Mouse (Mus musculus): Measurements from ENCODE around the gene Stip1.
"Not testable (repeated sequence)": the region's sequence is repeated elsewhere in the genome, so short reads cannot be mapped to it uniquely, and the experiment has no call there.

The Stip1 gene

GRCm38 (mm10) chr19:7017541-7018457 is 22.0 kb downstream of the Stip1 start:
- DNase-seq (ENCODE audit: extremely low read depth, low read depth), result peak; percentile 97

- no peak for DNase-seq (ENCODE audit: extremely low read depth, low read depth)
Measured at GRCm38 (mm10) chr19:7014481-7015135, 25.2 kb downstream of the Stip1 start.

- DNase-seq (ENCODE audit: extremely low read depth, low read depth), result no peak
Measured at GRCm38 (mm10) chr19:7013984-7014383, 25.8 kb downstream of the Stip1 start.

DNA sequence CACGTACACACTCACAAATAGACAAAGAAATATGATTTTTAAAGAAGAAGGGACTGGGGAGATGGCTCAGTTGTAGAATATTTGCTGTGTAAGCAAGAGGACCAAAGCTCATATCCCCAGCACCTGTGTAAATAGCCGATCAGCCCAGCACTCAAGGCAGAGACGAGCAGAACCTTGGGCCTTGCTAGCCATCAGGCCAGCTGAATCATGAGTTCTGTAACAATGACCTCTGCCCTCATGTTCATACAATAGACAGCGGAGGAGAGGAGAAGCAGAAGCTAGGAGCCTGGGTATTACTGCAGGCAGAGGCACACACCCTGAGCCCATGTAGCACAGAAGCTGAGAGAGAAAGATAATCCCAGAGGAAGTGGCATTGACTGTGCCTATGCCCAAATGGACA is 27.3 kb downstream of the Stip1 start:
- DNase-seq (ENCODE audit: extremely low read depth, low read depth), result no peak

- no peak for DNase-seq (ENCODE audit: extremely low read depth, low read depth)
Measured at GRCm38 (mm10) chr19:7006892-7007593, 32.7 kb downstream of the Stip1 start.

DNA sequence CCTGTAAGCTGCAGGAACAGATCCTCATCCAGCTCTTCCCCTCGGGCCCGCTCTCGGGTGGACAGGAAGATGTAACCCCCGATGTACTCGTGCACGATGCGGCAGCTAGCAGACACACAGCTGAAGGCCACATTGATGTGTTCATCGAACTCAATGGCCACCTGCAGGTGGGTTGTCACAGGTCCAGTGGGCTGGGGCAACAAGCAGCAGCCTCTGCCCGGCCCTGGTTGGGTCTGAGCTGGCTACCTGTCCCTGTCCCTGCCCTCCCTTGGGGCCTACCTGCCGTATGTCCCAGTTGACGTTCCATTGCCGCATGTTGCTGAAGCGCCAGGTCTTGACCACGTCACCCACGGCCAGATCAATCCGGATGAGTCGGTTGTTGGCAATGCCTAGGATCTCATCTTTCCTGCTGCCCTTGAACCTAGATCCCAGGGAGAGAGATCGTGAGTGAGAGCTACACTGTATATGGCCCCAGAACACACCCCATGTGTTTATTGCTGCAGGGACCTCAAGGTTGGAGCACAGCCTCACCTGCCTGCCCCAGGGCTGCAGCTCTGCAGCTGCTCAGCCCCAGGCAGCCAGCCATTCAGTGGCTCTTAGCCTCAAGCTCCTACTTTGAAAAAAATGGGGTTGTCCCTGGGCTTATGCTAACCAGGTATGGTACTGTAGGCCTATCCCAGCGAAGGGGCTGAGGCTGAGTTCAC is 40.3 kb downstream of the Stip1 start:
- DNase-seq (ENCODE audit: extremely low read depth, low read depth), result no peak

GRCm38 (mm10) chr19:6997721-6998290 is 42.0 kb downstream of the Stip1 start:
- no peak for DNase-seq (ENCODE audit: extremely low read depth, low read depth)

GRCm38 (mm10) chr19:6996006-6996405 is 43.8 kb downstream of the Stip1 start, which contains the start of the genes Nudt22 and Trpt1:
Gene Nudt22 (minus strand): TSS chr19:6996117.
Gene Trpt1 (plus strand): TSS chr19:6996131.
- DNase-seq (ENCODE audit: extremely low read depth, low read depth), result peak; percentile 79

DNA sequence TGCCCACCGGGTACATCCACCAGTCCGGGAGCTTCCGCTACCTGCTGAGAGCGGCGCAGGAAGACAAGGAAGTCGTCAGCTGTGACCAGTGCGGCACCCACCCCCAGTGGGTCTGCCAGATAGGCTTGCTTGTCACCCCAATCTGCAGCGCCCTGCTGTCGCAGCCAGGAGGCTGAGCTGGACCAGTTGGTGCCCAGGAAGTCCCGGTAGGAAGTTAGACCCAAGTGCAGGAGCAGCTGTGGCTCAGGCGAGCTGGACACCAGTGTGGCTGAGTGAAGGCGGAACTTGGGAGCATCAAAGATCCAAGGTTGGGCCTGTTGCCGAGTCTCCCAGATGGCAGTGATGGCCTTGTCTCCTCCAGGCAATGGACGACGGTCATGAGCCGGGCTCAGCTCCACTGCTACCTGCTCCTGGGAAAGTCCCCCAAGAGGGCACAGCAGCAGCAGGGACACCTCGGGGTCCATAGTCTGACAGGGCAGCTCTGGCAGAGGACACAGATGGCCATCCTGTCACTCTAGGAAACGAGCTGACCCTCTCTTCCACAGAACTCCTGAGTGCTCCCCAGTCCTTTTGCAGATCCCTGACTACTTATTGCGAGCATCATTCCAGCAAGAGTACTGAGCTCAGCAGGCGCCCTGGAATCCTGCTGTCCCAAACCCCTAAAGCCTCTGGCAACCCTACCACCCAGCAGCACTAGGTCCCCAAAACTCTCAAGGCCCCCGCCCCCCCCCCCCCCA is 44.3 kb downstream of the Stip1 start:
- peak; percentile 60 for DNase-seq (ENCODE audit: extremely low read depth, low read depth)

DNA sequence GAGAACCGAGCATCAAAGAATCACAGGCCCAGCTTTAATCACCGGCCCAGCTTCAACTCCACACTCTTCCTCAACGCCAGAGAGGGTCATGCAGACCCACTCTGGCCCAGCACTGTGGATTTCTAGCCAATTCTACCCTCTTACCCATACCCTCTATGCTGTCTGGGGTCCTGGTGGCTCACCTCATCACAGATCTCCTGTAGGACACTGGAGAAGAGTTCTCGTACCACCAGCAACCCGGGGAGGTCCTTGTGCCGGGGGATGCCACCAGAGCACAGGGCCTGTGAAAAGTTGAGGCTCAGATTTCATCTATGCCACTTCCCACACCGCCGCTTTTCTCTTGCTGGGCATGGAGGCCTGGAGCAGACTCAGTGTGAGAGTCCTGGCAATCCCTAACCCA is 45.3 kb downstream of the Stip1 start:
- DNase-seq (ENCODE audit: extremely low read depth, low read depth), result no peak

DNA sequence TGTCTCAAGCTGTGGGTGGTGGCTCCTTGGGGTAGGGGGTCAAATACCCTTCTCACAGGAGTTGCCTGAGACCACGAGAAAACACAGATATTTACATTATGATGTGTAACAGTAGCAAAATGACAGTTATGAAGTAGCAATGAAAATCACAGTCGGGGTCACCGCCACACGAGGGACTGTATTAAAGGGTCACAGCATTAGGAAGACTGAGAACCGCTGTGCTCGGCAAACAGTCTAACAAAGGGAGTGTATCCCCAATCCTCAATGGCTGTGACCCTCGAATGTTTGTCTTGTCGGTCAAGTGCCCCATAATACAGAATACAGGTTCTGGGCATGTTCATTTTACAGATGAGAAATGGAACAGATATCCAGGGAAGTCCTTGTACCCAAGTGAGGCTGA is 45.8 kb downstream of the Stip1 start:
- DNase-seq (ENCODE audit: extremely low read depth, low read depth), result no peak

GRCm38 (mm10) chr19:6993011-6993770 is 46.6 kb downstream of the Stip1 start:
- no peak for DNase-seq (ENCODE audit: extremely low read depth, low read depth)

DNA sequence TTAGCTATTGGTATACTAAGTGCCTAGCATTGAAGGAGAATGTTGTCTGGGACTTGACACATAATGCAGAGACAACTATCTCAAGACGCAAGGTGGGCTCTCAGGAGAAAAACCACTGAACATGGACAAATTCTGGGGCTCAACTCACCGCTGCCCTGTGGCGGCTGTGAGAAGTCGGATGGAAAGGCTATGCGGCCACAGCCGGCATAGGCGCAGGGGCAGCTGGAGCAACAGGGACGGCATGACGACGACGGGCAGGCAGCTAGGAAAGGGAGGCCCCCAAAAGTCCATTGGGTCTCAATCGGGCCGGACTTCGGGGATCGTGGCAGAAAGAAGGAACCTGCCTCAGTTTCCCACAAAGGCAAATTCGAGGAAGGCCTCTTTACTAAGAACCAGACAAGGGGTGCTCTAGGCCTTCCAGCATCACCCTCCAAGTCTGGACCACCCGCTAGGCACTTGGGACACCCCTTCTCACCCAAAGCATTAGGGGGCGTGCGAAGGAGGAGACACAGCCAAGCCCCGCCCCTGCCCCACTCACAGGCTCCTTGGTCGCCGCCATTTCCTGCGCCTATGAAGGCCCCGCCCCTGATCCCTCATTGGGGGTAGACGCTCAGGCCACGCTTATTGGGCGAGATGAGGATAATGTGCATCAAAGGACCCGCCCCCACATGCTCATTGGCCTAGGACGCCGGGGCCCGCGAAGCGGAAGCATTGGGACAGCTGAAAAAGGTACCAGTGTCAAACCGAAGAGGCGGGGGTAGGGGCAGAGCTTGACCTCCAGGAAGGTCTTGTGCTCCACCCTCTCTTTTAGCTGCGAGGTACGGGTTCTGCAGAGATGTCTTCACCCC is 47.5 kb downstream of the Stip1 start, which contains the start of gene Dnajc4:
Gene Dnajc4, minus strand, starts transcription at position 562 of the 848 bp plus-strand sequence.
- peak; percentile 96 for DNase-seq (ENCODE audit: extremely low read depth, low read depth)

- not testable (repeated sequence) for DNase-seq (ENCODE audit: extremely low read depth, low read depth)
Measured at GRCm38 (mm10) chr19:6991166-6991565, 48.6 kb downstream of the Stip1 start.

- DNase-seq (ENCODE audit: extremely low read depth, low read depth), result no peak
Measured at GRCm38 (mm10) chr19:6990712-6991111, 49.1 kb downstream of the Stip1 start.

GRCm38 (mm10) chr19:6989251-6989650 is 50.5 kb downstream of the Stip1 start:
- DNase-seq (ENCODE audit: extremely low read depth, low read depth), result no peak

DNA sequence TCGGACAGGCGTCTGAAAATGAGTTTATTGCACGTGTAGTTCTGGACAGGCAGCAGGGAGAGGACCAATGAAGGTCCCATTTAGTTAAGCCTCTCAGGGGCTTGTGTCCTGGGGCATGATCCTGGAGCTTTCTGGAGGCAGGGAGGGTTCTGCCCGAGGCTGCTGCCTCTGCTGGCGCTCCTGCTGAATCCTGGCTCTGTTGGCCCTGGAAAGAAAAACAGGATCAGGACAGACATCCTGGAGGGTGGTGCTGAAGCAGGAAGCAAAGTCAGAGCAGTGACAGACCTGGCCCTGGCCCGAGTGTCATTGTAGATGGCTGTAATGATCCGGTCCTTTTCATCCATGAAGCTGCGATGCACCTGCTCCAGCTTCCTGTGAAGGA is 51.9 kb downstream of the Stip1 start:
- DNase-seq (ENCODE audit: extremely low read depth, low read depth), result no peak
